Mouse (Mus musculus) neural tube, embryonic 12.5 days (tissue): Measurements from ENCODE around the gene Atxn1. TPM values are rescaled to one million over a fixed set of nuclear protein-coding genes. Genes with fewer than 3 reads are reported as not detected.

Source experiments
- ATAC-seq: fragments of 200-750 bp; cut with Nextera tagmentation; 2 replicates; pipeline ENCODE4 v1.8.0; 2017; ENCODE audit warnings: low read depth, mild to moderate bottlenecking, moderate TSS enrichment, moderate library complexity; ENCODE audit not compliant: low FRiP score
- H3K27ac ChIP-seq: fragments of 300-500 bp; sonication (generic); 2 replicates; pipeline ENCODE4 v1.5.1; 2016
- H3K27me3 ChIP-seq: fragments of 300-500 bp; sonication (generic); replicated peaks from 2 replicates; pipeline ENCODE4 v1.6.1; 2016; ENCODE audit warnings: mild to moderate bottlenecking
- H3K36me3 ChIP-seq: fragments of 300-500 bp; sonication (generic); 2 replicates; pipeline ENCODE4 v1.6.1; 2016; ENCODE audit warnings: mild to moderate bottlenecking
- H3K4me1 ChIP-seq: fragments of 300-500 bp; sonication (generic); 2 replicates; pipeline ENCODE4 v1.6.1; 2016
- H3K4me2 ChIP-seq: fragments of 300-500 bp; sonication (generic); replicated peaks from 2 replicates; pipeline ENCODE4 v1.6.1; 2016; ENCODE audit warnings: mild to moderate bottlenecking
- H3K4me3 ChIP-seq: fragments of 300-500 bp; sonication (generic); 2 replicates; pipeline ENCODE4 v1.5.1; 2016
- H3K9ac ChIP-seq: fragments of 300-500 bp; sonication (generic); 2 replicates; pipeline ENCODE4 v1.6.1; 2016; ENCODE audit warnings: mild to moderate bottlenecking
- H3K9me3 ChIP-seq: fragments of 300-500 bp; sonication (generic); 2 replicates; pipeline ENCODE4 v1.6.1; 2016; ENCODE audit warnings: mild to moderate bottlenecking
- WGBS: fragments of 180-500 bp; shearing (Covaris S2); methylation state at CpG from one replicate; pipeline ENCODE4 v1.1.7; 2016; 5-methylcytosine and 5-hydroxymethylcytosine counted together
- polyA plus RNA-seq: library from polyadenylated mRNA; unstranded; fragments of >200 nt; fragmentation: Nextera tagmentation; extraction: Ambion mirVana; gene quantifications from 2 replicates; pipeline ENCODE4 v1.2.1, GENCODE M21; 2016

Gene Atxn1
- polyA plus RNA-seq, 1 experiment from 2014 or later: 3.4 TPM

GRCm38 (mm10) chr13:45974651-45975050 is 9.8 kb upstream of the Atxn1 start:
- H3K27me3 ChIP-seq: no peaks in the 10 kb centered on the region
- no peaks in the 10 kb centered on the region for H3K36me3 ChIP-seq
- no peaks in the 10 kb centered on the region for H3K9me3 ChIP-seq
- no peak overlapping the region for H3K4me2 ChIP-seq
- no peak overlapping the region for H3K27ac ChIP-seq
- 61% methylated on average over 3 of the region's 3 CpGs for WGBS
- H3K4me1 ChIP-seq: peaks cover 3% of the 10 kb centered on the region; the same call in 1 of the 2 replicates
- ATAC-seq: no peak
- no peak overlapping the region for H3K4me3 ChIP-seq
- H3K9ac ChIP-seq: no peak overlapping the region

- Histone ChIP-seq H3K4me2 (no peak overlapping the region), H3K4me1 (peaks cover 3% of the 10 kb centered on the region; the same call in 1 of the 2 replicates), H3K27me3 (no peaks in the 10 kb centered on the region), H3K9me3 (no peaks in the 10 kb centered on the region), H3K27ac (no peak overlapping the region), H3K36me3 (no peaks in the 10 kb centered on the region), H3K4me3 (no peak overlapping the region), H3K9ac (no peak overlapping the region)
- WGBS: 56% methylated on average over 7 of the region's 7 CpGs
- ATAC-seq: no peak
Observed at GRCm38 (mm10) chr13:45973972-45974490, 9.2 kb upstream of the Atxn1 start.

GRCm38 (mm10) chr13:45970920-45971536 is 6.2 kb upstream of the Atxn1 start:
- Histone ChIP-seq H3K4me3 (no peak overlapping the region), H3K4me2 (no peak overlapping the region), H3K9ac (no peak overlapping the region), H3K36me3 (no peaks in the 10 kb centered on the region), H3K4me1 (peaks cover 8% of the 10 kb centered on the region), H3K27ac (no peak overlapping the region), H3K27me3 (no peaks in the 10 kb centered on the region), H3K9me3 (no peaks in the 10 kb centered on the region)
- ATAC-seq: no peak
- 66% methylated on average over 12 of the region's 12 CpGs for WGBS

GRCm38 (mm10) chr13:45968206-45968605 is 3.4 kb upstream of the Atxn1 start:
- H3K4me1 ChIP-seq: peaks cover 12% of the 10 kb centered on the region
- WGBS: 63% methylated on average over 4 of the region's 4 CpGs
- H3K27ac ChIP-seq: no peak overlapping the region
- H3K9me3 ChIP-seq: no peaks in the 10 kb centered on the region
- H3K4me2 ChIP-seq: no peak overlapping the region
- no peak overlapping the region for H3K4me3 ChIP-seq
- no peaks in the 10 kb centered on the region for H3K27me3 ChIP-seq
- H3K36me3 ChIP-seq: no peaks in the 10 kb centered on the region
- no peak overlapping the region for H3K9ac ChIP-seq
- ATAC-seq: no peak

GRCm38 (mm10) chr13:45967371-45967770 is 2.6 kb upstream of the Atxn1 start:
- no peak for ATAC-seq
- Histone ChIP-seq H3K4me3 (no peak overlapping the region), H3K4me1 (peaks cover 20% of the 10 kb centered on the region), H3K36me3 (no peaks in the 10 kb centered on the region), H3K4me2 (no peak overlapping the region), H3K27me3 (no peaks in the 10 kb centered on the region), H3K9ac (no peak overlapping the region), H3K9me3 (no peaks in the 10 kb centered on the region), H3K27ac (no peak overlapping the region)
- WGBS: 77% methylated on average over 3 of the region's 3 CpGs

- Histone ChIP-seq H3K27ac (no peak overlapping the region), H3K9me3 (no peaks in the 10 kb centered on the region), H3K4me3 (no peak overlapping the region), H3K4me2 (peak overlapping the region; percentile 90), H3K27me3 (no peaks in the 10 kb centered on the region), H3K36me3 (no peaks in the 10 kb centered on the region), H3K9ac (no peak overlapping the region), H3K4me1 (peaks cover 28% of the 10 kb centered on the region)
- no peak for ATAC-seq
- 2% methylated on average over 14 of the region's 14 CpGs for WGBS
Observed at GRCm38 (mm10) chr13:45966586-45966985, 1.8 kb upstream of the Atxn1 start.

GRCm38 (mm10) chr13:45965594-45966432 is 1.0 kb upstream of the Atxn1 start:
- Histone ChIP-seq H3K27me3 (no peaks in the 10 kb centered on the region), H3K4me2 (peak overlapping the region; percentile 90), H3K36me3 (no peaks in the 10 kb centered on the region), H3K9me3 (no peaks in the 10 kb centered on the region), H3K9ac (peak overlapping the region; percentile 85), H3K27ac (no peak overlapping the region), H3K4me3 (peak overlapping the region; percentile 88), H3K4me1 (peaks cover 32% of the 10 kb centered on the region)
- WGBS: under 1% methylated on average over 41 of the region's 41 CpGs
- ATAC-seq: no peak; the same call in 1 of the 2 replicates

- H3K4me2 ChIP-seq: peak overlapping the region; percentile 90
- H3K9ac ChIP-seq: peak overlapping the region; percentile 85
- ATAC-seq: peak; percentile 68
- peak overlapping the region; percentile 93 for H3K27ac ChIP-seq
- under 1% methylated on average over 24 of the region's 39 CpGs for WGBS
- no peaks in the 10 kb centered on the region for H3K27me3 ChIP-seq
- peak overlapping the region; percentile 88 for H3K4me3 ChIP-seq
- peaks cover 32% of the 10 kb centered on the region for H3K4me1 ChIP-seq
- no peaks in the 10 kb centered on the region for H3K36me3 ChIP-seq
- H3K9me3 ChIP-seq: no peaks in the 10 kb centered on the region
Observed at GRCm38 (mm10) chr13:45964331-45964852, 416 bp downstream of the Atxn1 start.

GRCm38 (mm10) chr13:45963497-45964330 is 1.1 kb downstream of the Atxn1 start:
- Histone ChIP-seq H3K4me2 (peak overlapping the region; percentile 90), H3K27ac (peak overlapping the region; percentile 93), H3K36me3 (no peaks in the 10 kb centered on the region), H3K4me1 (peaks cover 32% of the 10 kb centered on the region), H3K4me3 (peak overlapping the region; percentile 88), H3K9me3 (no peaks in the 10 kb centered on the region), H3K27me3 (no peaks in the 10 kb centered on the region), H3K9ac (peak overlapping the region; percentile 85)
- under 1% methylated on average over 67 of the region's 95 CpGs for WGBS
- ATAC-seq: peak; percentile 46

GRCm38 (mm10) chr13:45962776-45963175 is 2.0 kb downstream of the Atxn1 start:
- H3K4me1 ChIP-seq: peaks cover 32% of the 10 kb centered on the region
- ATAC-seq: no peak
- no peaks in the 10 kb centered on the region for H3K27me3 ChIP-seq

GRCm38 (mm10) chr13:45961871-45962630 is 2.8 kb downstream of the Atxn1 start:
- no peak for ATAC-seq
- peak overlapping the region; percentile 90 for H3K4me2 ChIP-seq

More at GRCm38 (mm10) chr13:45962776-45963175, 2.0 kb downstream of the Atxn1 start:
- Histone ChIP-seq H3K27ac (no peak overlapping the region), H3K9ac (peak overlapping the region; percentile 85), H3K4me2 (peak overlapping the region; percentile 90), H3K36me3 (no peaks in the 10 kb centered on the region), H3K4me3 (peak overlapping the region; percentile 88), H3K9me3 (no peaks in the 10 kb centered on the region)
- 3% methylated on average over 5 of the region's 5 CpGs for WGBS

More at GRCm38 (mm10) chr13:45961871-45962630, 2.8 kb downstream of the Atxn1 start:
- H3K4me3 ChIP-seq: peak overlapping the region; percentile 88; the same call in 1 of the 2 replicates
- no peak overlapping the region for H3K9ac ChIP-seq
- no peaks in the 10 kb centered on the region for H3K9me3 ChIP-seq
- no peaks in the 10 kb centered on the region for H3K27me3 ChIP-seq
- H3K4me1 ChIP-seq: peaks cover 32% of the 10 kb centered on the region
- H3K27ac ChIP-seq: no peak overlapping the region
- no peaks in the 10 kb centered on the region for H3K36me3 ChIP-seq
- WGBS: 13% methylated on average over 9 of the region's 9 CpGs
